Mouse (Mus musculus): Measurements from ENCODE around the gene Kazn. TPM values are rescaled to one million over a fixed set of nuclear protein-coding genes. Genes with fewer than 3 reads are reported as not detected.

The Kazn gene
- polyA plus RNA-seq, 1 experiment from 2014 or later: 10.6 TPM

GRCm38 (mm10) chr4:142267832-142268231 is 28.6 kb upstream of the Kazn start:
- H3K4me1 ChIP-seq (ENCODE audit: control insufficient read depth, insufficient read depth, low read length): peaks cover 4% of the 10 kb centered on the region; the same call in 1 of the 2 replicates
- no peaks in the 10 kb centered on the region for H3K9me3 ChIP-seq (ENCODE audit: control insufficient read depth, low read length)
- H3K27me3 ChIP-seq (ENCODE audit: control insufficient read depth, insufficient read depth, low read length): no peaks in the 10 kb centered on the region
- DNase-seq (ENCODE audit: low spot score) (no peak), ATAC-seq (ENCODE audit: insufficient read depth, low FRiP score, low TSS enrichment) (no peak)
- H3K4me2 ChIP-seq (ENCODE audit: low read depth): no peak overlapping the region
- no peak overlapping the region for H3K4me3 ChIP-seq (ENCODE audit: low read depth, low read length)
- WGBS: 39% methylated on average over 4 of the region's 4 CpGs
- no peak overlapping the region for H3K27ac ChIP-seq (ENCODE audit: low read depth, low read length)
- H3K9ac ChIP-seq (ENCODE audit: low read length): no peak overlapping the region
- no peaks in the 10 kb centered on the region for H3K36me3 ChIP-seq (ENCODE audit: control insufficient read depth, insufficient read depth, low read length)

- no peak for ATAC-seq (ENCODE audit: insufficient read depth, low FRiP score, low TSS enrichment)
Measured at GRCm38 (mm10) chr4:142267348-142267819, 28.2 kb upstream of the Kazn start.

GRCm38 (mm10) chr4:142264335-142264734 is 25.1 kb upstream of the Kazn start:
- no peaks in the 10 kb centered on the region for H3K9me3 ChIP-seq (ENCODE audit: control insufficient read depth, low read length)
- H3K9ac ChIP-seq (ENCODE audit: low read length): no peak overlapping the region
- H3K4me1 ChIP-seq (ENCODE audit: control insufficient read depth, insufficient read depth, low read length): peaks cover 4% of the 10 kb centered on the region; the same call in 1 of the 2 replicates
- no peaks in the 10 kb centered on the region for H3K36me3 ChIP-seq (ENCODE audit: control insufficient read depth, insufficient read depth, low read length)
- no peaks in the 10 kb centered on the region for H3K27me3 ChIP-seq (ENCODE audit: control insufficient read depth, insufficient read depth, low read length)
- H3K27ac ChIP-seq (ENCODE audit: low read depth, low read length): no peak overlapping the region
- 74% methylated on average over 7 of the region's 7 CpGs for WGBS
- ATAC-seq (ENCODE audit: insufficient read depth, low FRiP score, low TSS enrichment) (no peak), DNase-seq (ENCODE audit: low spot score) (no peak)
- no peak overlapping the region for H3K4me2 ChIP-seq (ENCODE audit: low read depth)
- H3K4me3 ChIP-seq (ENCODE audit: low read depth, low read length): no peak overlapping the region

More at GRCm38 (mm10) chr4:142267348-142267819, 28.2 kb upstream of the Kazn start:
- no peaks in the 10 kb centered on the region for H3K9me3 ChIP-seq (ENCODE audit: control insufficient read depth, low read length)
- no peak overlapping the region for H3K4me3 ChIP-seq (ENCODE audit: low read depth, low read length)
- H3K4me2 ChIP-seq (ENCODE audit: low read depth): no peak overlapping the region
- H3K9ac ChIP-seq (ENCODE audit: low read length): no peak overlapping the region
- peaks cover 4% of the 10 kb centered on the region; the same call in 1 of the 2 replicates for H3K4me1 ChIP-seq (ENCODE audit: control insufficient read depth, insufficient read depth, low read length)
- H3K27me3 ChIP-seq (ENCODE audit: control insufficient read depth, insufficient read depth, low read length): no peaks in the 10 kb centered on the region
- no peaks in the 10 kb centered on the region for H3K36me3 ChIP-seq (ENCODE audit: control insufficient read depth, insufficient read depth, low read length)
- H3K27ac ChIP-seq (ENCODE audit: low read depth, low read length): no peak overlapping the region
- 8% methylated on average over 4 of the region's 4 CpGs for WGBS
- DNase-seq (ENCODE audit: low spot score): no peak

GRCm38 (mm10) chr4:142261725-142262124 is 22.5 kb upstream of the Kazn start:
- Histone ChIP-seq H3K27ac (ENCODE audit: low read depth, low read length) (no peak overlapping the region), H3K4me2 (ENCODE audit: low read depth) (no peak overlapping the region), H3K9me3 (ENCODE audit: control insufficient read depth, low read length) (no peaks in the 10 kb centered on the region), H3K4me3 (ENCODE audit: low read depth, low read length) (no peak overlapping the region), H3K9ac (ENCODE audit: low read length) (no peak overlapping the region), H3K4me1 (ENCODE audit: control insufficient read depth, insufficient read depth, low read length) (no peaks in the 10 kb centered on the region), H3K36me3 (ENCODE audit: control insufficient read depth, insufficient read depth, low read length) (no peaks in the 10 kb centered on the region), H3K27me3 (ENCODE audit: control insufficient read depth, insufficient read depth, low read length) (no peaks in the 10 kb centered on the region)
- DNase-seq (ENCODE audit: low spot score) (no peak), ATAC-seq (ENCODE audit: insufficient read depth, low FRiP score, low TSS enrichment) (no peak)
- 81% methylated on average over 4 of the region's 4 CpGs for WGBS

- WGBS: 95% methylated on average over 10 of the region's 10 CpGs
- no peak overlapping the region for H3K9ac ChIP-seq (ENCODE audit: low read length)
- DNase-seq (ENCODE audit: low spot score): no peak
- H3K4me2 ChIP-seq (ENCODE audit: low read depth): no peak overlapping the region
- no peaks in the 10 kb centered on the region for H3K4me1 ChIP-seq (ENCODE audit: control insufficient read depth, insufficient read depth, low read length)
- ATAC-seq (ENCODE audit: insufficient read depth, low FRiP score, low TSS enrichment): no peak
- no peak overlapping the region for H3K27ac ChIP-seq (ENCODE audit: low read depth, low read length)
- H3K36me3 ChIP-seq (ENCODE audit: control insufficient read depth, insufficient read depth, low read length): no peaks in the 10 kb centered on the region
- no peak overlapping the region for H3K4me3 ChIP-seq (ENCODE audit: low read depth, low read length)
- H3K27me3 ChIP-seq (ENCODE audit: control insufficient read depth, insufficient read depth, low read length): no peaks in the 10 kb centered on the region
- H3K9me3 ChIP-seq (ENCODE audit: control insufficient read depth, low read length): no peaks in the 10 kb centered on the region
Measured at GRCm38 (mm10) chr4:142258730-142259129, 19.5 kb upstream of the Kazn start.

GRCm38 (mm10) chr4:142254088-142254487 is 14.9 kb upstream of the Kazn start:
- no peaks in the 10 kb centered on the region for H3K9me3 ChIP-seq (ENCODE audit: control insufficient read depth, low read length)
- H3K4me1 ChIP-seq (ENCODE audit: control insufficient read depth, insufficient read depth, low read length): 0 out of 2 replicates have a peak, but pooled peaks cover 3% of the 10 kb centered on the region
- no peak overlapping the region for H3K4me3 ChIP-seq (ENCODE audit: low read depth, low read length)
- ATAC-seq (ENCODE audit: insufficient read depth, low FRiP score, low TSS enrichment) (no peak), DNase-seq (ENCODE audit: low spot score) (no peak)
- no peak overlapping the region for H3K4me2 ChIP-seq (ENCODE audit: low read depth)
- H3K36me3 ChIP-seq (ENCODE audit: control insufficient read depth, insufficient read depth, low read length): no peaks in the 10 kb centered on the region
- H3K27ac ChIP-seq (ENCODE audit: low read depth, low read length): no peak overlapping the region
- H3K9ac ChIP-seq (ENCODE audit: low read length): no peak overlapping the region
- WGBS: 74% methylated on average over 6 of the region's 6 CpGs
- H3K27me3 ChIP-seq (ENCODE audit: control insufficient read depth, insufficient read depth, low read length): no peaks in the 10 kb centered on the region

GRCm38 (mm10) chr4:142251471-142252354 is 12.5 kb upstream of the Kazn start:
- H3K9me3 ChIP-seq (ENCODE audit: control insufficient read depth, low read length): no peaks in the 10 kb centered on the region
- ATAC-seq (ENCODE audit: insufficient read depth, low FRiP score, low TSS enrichment) (no peak), DNase-seq (ENCODE audit: low spot score) (no peak)
- no peak overlapping the region for H3K4me3 ChIP-seq (ENCODE audit: low read depth, low read length)
- H3K4me1 ChIP-seq (ENCODE audit: control insufficient read depth, insufficient read depth, low read length): 0 out of 2 replicates have a peak, but pooled peaks cover 3% of the 10 kb centered on the region
- H3K36me3 ChIP-seq (ENCODE audit: control insufficient read depth, insufficient read depth, low read length): no peaks in the 10 kb centered on the region
- no peak overlapping the region for H3K9ac ChIP-seq (ENCODE audit: low read length)
- no peak overlapping the region for H3K4me2 ChIP-seq (ENCODE audit: low read depth)
- no peaks in the 10 kb centered on the region for H3K27me3 ChIP-seq (ENCODE audit: control insufficient read depth, insufficient read depth, low read length)
- WGBS: 47% methylated on average over 12 of the region's 12 CpGs
- H3K27ac ChIP-seq (ENCODE audit: low read depth, low read length): no peak overlapping the region

- Histone ChIP-seq H3K4me1 (ENCODE audit: control insufficient read depth, insufficient read depth, low read length) (0 out of 2 replicates have a peak, but pooled peaks cover 3% of the 10 kb centered on the region), H3K9ac (ENCODE audit: low read length) (no peak overlapping the region), H3K4me2 (ENCODE audit: low read depth) (no peak overlapping the region), H3K27me3 (ENCODE audit: control insufficient read depth, insufficient read depth, low read length) (no peaks in the 10 kb centered on the region), H3K27ac (ENCODE audit: low read depth, low read length) (no peak overlapping the region), H3K36me3 (ENCODE audit: control insufficient read depth, insufficient read depth, low read length) (no peaks in the 10 kb centered on the region), H3K4me3 (ENCODE audit: low read depth, low read length) (no peak overlapping the region), H3K9me3 (ENCODE audit: control insufficient read depth, low read length) (no peaks in the 10 kb centered on the region)
- ATAC-seq (ENCODE audit: insufficient read depth, low FRiP score, low TSS enrichment) (no peak), DNase-seq (ENCODE audit: low spot score) (no peak)
- 87% methylated on average over 8 of the region's 8 CpGs for WGBS
Measured at GRCm38 (mm10) chr4:142250054-142250453, 10.9 kb upstream of the Kazn start.

GRCm38 (mm10) chr4:142249401-142249800 is 10.2 kb upstream of the Kazn start:
- Histone ChIP-seq H3K4me2 (ENCODE audit: low read depth) (no peak overlapping the region), H3K27me3 (ENCODE audit: control insufficient read depth, insufficient read depth, low read length) (no peaks in the 10 kb centered on the region), H3K27ac (ENCODE audit: low read depth, low read length) (no peak overlapping the region), H3K9ac (ENCODE audit: low read length) (no peak overlapping the region), H3K9me3 (ENCODE audit: control insufficient read depth, low read length) (no peaks in the 10 kb centered on the region), H3K4me3 (ENCODE audit: low read depth, low read length) (no peak overlapping the region), H3K36me3 (ENCODE audit: control insufficient read depth, insufficient read depth, low read length) (no peaks in the 10 kb centered on the region), H3K4me1 (ENCODE audit: control insufficient read depth, insufficient read depth, low read length) (0 out of 2 replicates have a peak, but pooled peaks cover 3% of the 10 kb centered on the region)
- peak; percentile 38; the same call in 1 of the 2 replicates for ATAC-seq (ENCODE audit: insufficient read depth, low FRiP score, low TSS enrichment)
- WGBS: 24% methylated on average over 9 of the region's 9 CpGs
- peak; percentile 66 for DNase-seq (ENCODE audit: low spot score)
